Mouse (Mus musculus) erythroblast, embryonic 14.5 days (primary cell): ENCODE measurements around the gene Trpm3.

ENCODE experiments used
- GATA1 ChIP-seq: IDR thresholded peaks from 2 replicates; pipeline ENCODE4 v1.6.1; 2012; ENCODE audit warnings: low read length, inconsistent platforms, mixed read lengths
- TAL1 ChIP-seq: IDR thresholded peaks from 3 replicates; pipeline ENCODE4 v1.6.1; 2012; ENCODE audit warnings: low read length, inconsistent platforms, mixed read lengths

DNA sequence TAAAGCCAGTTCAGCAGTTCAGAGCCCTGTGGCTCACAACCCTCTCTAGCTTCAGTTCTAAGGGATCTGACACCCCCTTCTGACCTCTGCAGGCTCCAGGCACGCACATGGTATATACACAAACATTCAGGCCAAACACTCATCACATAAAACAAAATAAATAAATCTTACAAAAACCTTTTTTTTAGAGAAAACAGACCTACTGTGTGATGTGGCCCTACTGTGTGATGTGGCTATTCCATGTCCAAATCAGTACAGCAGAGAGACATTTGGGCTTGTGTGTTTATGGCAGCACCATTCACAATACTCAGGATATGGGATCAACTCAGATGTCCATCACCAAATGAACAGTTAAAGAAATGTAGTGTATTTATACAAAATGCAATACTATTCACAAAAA, 741.4 kb downstream of the Trpm3 start:
- no peak for TF ChIP-seq GATA1
- no peak for TF ChIP-seq TAL1
